Mouse (Mus musculus) spleen, adult 12 weeks (tissue): ENCODE measurements around the gene Dap3.
"Not testable (repeated sequence)": the region's sequence is repeated elsewhere in the genome, so short reads cannot be mapped to it uniquely, and the experiment has no call there.

ENCODE experiments used
- DNase-seq: peaks from one replicate; pipeline ENCODE4 v3.0.0; 2022; ENCODE audit warnings: low spot score

Gene Dap3

GRCm38 (mm10) chr3:88913511-88914383 is 37.2 kb downstream of the Dap3 start, which contains the start of gene Msto1:
Gene Msto1 (minus strand): TSS chr3:88913999.
- DNase-seq = peak; percentile 90

GRCm38 (mm10) chr3:88912585-88912984 is 38.4 kb downstream of the Dap3 start:
- no peak for DNase-seq

GRCm38 (mm10) chr3:88906393-88907159 is 44.4 kb downstream of the Dap3 start:
- no peak for DNase-seq

- no peak for DNase-seq
Measured at GRCm38 (mm10) chr3:88905741-88906140, 45.2 kb downstream of the Dap3 start.

GRCm38 (mm10) chr3:88905209-88905608 is 45.8 kb downstream of the Dap3 start:
- DNase-seq = no peak

GRCm38 (mm10) chr3:88904803-88905202 is 46.2 kb downstream of the Dap3 start:
- DNase-seq = no peak

GRCm38 (mm10) chr3:88893011-88893410 is 58.0 kb downstream of the Dap3 start:
- not testable (repeated sequence) for DNase-seq

GRCm38 (mm10) chr3:88882536-88882935 is 68.4 kb downstream of the Dap3 start:
- not testable (repeated sequence) for DNase-seq
